Mouse (Mus musculus) urinary bladder, adult 18-20 months (tissue): ENCODE data around the gene Prss40.
A peak's percentile ranks its signal among the peaks of the same experiment; 100 is the strongest.
"Not testable (repeated sequence)": the region's sequence is repeated elsewhere in the genome, so short reads cannot be mapped to it uniquely, and the experiment has no call there.

Source experiments
- DNase-seq, 2 experiments: peaks; one replicate each; pipeline ENCODE4 v3.0.0; 2022; ENCODE audit warnings: low spot score in 2 of 2, mixed read lengths in 2 of 2

The Prss40 gene

DNA sequence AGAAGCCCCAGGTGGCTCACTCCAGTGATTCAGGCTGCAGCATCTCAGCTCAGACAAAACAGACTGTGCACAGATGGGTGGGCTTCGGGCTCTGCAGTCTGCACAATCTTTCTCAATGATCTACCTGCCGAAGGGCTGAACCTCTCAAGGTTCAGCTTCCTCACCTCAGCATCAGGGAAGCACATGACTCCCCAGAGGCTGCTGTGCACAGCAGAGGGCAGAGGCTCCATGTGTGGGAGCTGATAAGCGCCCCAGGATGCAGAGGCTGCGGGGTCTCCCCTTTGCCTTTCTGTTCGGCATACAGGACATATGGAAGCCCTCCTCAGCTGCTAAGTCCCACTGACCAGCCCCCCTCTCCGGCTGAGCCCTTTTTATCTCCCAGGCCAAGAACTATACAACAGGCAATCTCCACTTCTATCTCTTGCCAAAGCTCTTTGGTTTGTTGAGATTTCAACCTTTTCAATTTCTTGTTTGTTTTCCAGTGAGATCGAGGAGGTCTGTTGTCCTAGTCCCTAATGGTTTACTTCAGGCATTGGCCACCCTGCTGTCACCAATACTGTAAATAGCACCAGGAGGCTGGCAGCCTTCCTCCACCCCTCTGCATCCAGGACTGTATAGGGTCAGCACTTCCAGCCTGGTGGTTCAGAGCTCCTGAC is 25.6 kb downstream of the Prss40 start, which contains the start of gene Cfc1:
Gene Cfc1 (plus strand): TSS at position 606 of the 656 bp plus-strand sequence.
- not testable (repeated sequence) for DNase-seq

DNA sequence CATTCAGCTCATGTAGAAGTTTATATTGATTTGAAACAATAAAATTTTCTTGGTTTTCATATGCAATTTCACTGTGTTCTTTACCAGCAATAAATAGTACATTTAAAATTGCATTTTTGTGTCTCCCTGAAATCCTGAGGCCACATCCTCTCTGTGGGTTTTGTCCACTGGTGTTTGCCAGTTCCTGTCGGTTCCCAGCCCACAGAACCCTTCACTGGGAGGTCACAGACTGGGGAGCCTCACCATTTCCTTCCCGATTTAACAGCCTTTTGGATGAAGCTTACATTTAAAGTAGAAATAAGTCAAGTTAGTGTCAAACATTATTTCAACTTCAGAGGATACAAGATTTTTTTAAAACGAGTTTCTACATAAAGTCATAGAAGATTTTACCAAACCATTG is 26.2 kb downstream of the Prss40 start:
- DNase-seq, result not testable (repeated sequence)

DNA sequence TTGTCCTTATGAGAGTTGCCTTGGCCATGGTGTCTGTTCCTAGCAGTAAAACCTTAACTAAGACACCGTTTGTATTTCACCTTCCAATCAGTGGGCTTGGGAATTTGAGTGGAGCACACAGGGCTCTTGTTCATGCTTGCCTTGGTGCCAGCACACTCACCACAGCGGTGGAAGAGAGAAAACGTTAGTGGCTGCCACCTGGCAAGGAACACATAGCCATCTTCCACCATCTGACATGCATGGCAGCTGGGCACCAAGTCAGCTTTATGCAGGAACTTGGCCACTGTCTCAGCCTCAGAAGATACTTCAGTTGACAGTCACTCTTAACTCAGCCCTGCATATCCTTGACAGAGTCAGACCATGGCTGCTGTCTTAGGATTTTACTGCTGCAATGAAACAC is 37.1 kb downstream of the Prss40 start:
- DNase-seq, result no peak

DNA sequence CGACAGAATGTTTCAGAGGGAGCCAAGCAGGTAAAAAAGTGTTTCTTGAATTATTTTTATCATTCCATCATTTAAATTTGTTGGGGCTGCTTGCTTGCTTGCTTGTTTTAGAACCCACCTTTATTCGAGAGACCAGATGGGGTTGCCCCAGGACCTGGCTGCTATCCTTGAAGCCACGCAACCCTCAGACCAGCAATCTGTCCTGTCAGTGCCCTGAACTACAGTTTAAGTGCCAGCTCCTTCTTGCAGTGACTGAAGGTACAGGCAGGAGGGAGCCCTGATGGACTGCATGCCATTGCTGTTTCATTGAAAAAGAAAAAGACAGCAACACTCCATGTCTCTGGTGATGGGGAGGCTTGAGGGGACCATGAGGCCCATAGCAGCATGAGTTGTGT is 37.9 kb downstream of the Prss40 start:
- no peak for DNase-seq

DNA sequence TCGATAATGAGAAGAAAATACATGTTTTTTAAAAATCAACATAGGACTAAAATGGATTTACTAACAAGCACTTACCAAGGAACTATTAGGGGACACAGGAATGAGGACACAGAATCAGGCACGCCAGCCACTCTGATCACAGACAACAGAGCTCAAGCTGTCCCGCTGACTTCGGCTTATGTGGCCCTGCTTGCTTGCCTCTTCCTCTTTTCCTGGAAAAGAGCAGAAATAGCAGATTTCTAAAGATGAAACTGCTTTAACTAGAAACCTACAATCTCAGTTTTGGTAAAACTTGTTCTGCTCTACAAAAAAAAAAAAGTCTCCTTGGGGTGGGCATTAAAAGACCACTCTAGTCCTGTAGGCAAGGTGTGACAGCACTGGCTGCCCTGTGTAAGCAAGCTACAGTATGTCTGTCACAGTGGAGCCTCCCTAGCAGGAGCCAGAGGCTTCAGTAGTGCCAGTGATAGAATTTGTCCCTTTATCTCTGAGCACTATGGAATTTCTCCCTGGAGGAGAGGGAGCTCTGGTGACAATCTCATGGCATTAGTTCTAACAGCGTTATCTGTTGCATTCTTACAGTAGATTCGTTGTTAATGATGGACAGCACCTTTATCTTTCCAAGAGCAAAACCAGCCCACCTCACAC is 38.4 kb downstream of the Prss40 start:
- DNase-seq, result no peak

DNA sequence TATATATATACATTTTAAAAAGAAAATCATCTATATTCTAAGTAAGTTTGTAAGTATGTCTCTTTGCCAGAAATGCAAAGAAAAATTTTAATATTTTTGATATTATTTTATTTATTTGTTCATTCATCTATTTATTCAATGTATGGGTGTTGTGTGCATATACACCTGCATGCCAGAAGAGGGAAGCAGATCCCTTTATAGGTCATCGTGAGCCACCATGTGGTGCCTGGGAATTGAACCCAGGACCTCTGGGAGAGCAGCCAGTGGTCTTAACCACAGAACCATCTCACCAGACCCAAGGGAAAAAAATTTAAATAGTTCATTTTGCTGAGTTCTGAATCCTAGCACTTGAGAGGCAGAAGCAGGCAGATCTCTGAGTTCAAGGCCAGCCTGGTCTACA is 42.5 kb downstream of the Prss40 start:
- DNase-seq, result no peak

DNA sequence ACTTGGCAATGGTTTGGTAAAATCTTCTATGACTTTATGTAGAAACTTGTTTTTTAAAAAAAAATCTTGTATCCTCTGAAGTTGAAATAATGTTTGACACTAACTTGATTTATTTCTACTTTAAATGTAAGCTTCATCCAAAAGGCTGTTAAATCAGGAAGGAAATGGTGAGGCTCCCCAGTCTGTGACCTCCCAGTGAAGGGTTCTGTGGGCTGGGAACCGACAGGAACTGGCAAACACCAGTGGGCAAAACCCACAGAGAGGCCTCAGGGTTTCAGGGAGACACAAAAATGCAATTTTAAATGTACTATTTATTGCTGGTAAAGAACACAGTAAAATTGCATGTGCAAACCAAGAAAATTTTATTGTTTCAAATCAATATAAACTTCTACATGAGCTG is 42.9 kb downstream of the Prss40 start:
- DNase-seq, result not testable (repeated sequence)

DNA sequence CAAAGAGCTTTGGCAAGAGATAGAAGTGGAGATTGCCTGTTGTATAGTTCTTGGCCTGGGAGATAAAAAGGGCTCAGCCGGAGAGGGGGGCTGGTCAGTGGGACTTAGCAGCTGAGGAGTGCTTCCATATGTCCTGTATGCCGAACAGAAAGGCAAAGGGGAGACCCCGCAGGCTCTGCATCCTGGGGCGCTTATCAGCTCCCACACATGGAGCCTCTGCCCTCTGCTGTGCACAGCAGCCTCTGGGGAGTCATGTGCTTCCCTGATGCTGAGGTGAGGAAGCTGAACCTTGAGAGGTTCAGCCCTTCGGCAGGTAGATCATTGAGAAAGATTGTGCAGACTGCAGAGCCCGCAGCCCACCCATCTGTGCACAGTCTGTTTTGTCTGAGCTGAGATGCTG is 43.4 kb downstream of the Prss40 start:
- DNase-seq, result not testable (repeated sequence)

DNA sequence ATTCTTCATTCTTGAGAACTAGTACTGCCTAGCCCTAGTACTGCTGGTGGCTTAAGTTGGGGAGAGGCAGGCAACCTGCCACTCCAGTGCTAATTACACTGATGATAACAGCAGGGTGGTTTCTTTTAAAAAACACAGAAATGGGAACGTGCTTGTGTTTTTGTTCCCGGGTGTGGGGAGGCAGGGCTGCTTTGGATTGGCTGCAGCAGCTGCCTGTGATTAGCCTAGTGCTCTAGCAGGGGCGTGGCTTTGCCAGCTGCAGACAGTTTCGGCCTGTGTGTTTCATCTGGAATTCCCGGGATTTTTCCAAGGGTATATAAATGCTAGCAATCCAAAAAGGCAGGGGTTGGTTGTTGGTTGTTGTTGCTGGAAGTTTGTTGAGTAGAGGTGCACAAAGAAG is 44.1 kb downstream of the Prss40 start:
- DNase-seq, result no peak

DNA sequence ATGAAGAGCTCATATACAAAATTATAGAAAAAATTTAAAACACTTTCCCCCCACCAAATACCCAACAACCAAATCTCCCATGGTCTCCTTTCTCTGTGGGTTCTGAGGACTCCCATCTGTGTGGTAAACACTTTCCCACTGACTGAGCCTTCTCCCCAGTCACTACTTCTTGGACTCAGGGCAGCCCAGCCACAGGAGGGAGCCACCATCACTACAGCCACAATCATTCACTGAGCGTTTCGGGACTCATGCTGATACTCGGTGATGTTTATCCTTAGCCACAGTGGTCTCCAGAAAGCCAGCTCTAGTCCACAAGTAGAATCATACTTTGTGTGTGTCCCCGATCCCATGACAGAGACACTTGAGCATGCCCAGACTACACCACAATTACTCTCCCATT is 47.7 kb downstream of the Prss40 start:
- no peak for DNase-seq

DNA sequence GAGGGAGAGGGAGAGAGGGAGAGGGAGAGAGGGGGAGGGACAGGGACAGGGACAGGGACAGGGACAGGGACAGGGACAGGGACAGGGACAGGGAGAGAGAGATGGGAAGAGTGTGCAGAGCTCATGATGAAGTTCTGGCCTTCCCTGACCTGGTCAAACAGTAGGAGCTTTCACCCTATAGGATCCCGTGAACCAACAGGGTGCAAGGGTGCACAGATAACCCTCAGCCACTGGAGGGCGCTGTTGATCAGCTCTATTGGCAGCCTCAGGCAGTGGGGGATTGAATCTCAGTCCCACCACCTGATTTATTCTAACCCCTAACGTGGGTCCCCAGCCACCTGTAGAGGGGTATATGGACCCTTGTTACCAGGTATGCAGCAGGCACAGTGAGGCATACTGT is 49.7 kb downstream of the Prss40 start:
- peak in 1 of 2 experiments; percentile 7 for DNase-seq

DNA sequence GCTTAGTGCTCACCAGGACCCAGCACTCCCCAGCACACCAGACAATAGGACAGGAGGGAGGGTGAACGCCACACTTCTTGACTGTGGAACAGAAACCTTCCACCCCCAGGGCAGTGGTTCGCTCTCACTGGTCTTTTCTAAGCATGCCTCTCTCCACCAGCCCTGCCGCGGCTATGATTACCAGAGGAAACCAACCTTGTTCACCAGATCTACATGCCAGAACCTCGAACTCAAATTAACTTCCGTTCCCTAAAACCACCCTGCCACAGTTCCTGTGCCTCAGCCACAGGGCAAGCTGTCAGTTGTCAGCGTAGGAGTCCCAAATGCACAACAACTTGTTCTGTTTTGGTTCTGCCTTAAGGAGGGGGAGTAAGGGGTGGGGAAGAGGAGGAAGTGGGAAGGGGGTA is 50.2 kb downstream of the Prss40 start:
- no peak for DNase-seq

DNA sequence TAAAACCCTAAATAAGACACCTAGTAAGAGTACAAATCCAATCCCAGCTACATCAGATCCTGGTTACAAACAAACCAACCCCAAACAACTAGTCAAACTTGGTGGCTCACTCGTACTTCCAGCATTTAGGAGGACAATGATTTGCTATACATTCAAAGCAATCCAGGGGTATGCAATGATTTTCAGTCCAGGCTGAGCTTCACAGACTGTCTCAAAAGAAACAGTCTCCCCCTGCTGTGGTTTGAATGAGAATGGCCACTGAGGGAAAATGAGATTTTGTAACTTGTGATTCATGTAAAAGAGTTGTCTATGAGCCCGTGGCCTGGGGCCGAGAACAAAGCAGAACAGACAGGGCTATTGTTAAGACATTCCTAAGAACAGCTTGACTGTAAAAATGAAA is 52.8 kb downstream of the Prss40 start:
- no peak for DNase-seq

DNA sequence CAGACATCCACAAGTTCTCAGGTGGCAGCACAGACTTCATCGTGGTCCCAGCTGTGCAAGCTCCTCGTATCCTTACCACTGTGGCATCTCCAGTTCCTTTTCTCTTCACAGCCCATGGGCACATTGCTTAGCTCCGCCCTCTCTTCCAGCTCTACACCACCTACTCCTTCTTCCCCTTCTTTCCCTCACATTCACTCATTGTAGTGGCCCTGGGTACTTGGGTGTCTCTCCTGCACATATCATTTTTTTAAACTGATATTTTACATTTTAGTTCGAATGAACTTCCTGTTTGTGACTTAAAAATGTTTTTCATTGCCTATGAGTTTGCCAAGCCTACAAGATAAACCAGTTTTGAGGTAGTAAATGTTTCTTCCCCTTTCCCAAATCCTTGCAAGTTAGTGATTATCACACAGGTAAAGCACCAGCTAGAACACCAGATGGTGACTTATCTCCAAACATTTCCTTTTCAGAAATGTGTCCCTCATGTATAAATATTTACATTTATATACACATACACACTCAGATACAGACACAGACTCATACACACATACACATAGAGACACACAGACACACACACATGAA is 54.7 kb downstream of the Prss40 start:
- no peak for DNase-seq

DNA sequence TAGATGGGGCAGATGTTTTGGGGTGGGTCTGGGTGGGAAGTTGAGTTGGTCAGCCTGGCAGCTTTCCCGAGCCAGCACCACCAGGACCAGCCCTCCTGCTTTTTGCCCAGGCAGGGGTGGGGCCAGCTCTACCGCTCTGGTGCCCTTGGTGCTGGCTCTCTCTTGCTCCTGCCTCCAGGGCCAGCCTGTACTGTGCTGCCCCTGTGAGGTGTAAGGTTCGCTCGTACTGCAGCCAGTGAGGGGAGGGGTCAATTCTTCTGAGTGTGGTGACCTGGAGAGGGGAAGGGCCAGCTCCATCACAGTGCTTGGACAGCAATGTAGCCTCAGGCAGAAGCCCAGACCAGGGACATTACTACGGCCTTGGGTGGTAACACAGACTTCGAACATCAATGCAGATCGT is 55.4 kb downstream of the Prss40 start:
- no peak for DNase-seq

DNA sequence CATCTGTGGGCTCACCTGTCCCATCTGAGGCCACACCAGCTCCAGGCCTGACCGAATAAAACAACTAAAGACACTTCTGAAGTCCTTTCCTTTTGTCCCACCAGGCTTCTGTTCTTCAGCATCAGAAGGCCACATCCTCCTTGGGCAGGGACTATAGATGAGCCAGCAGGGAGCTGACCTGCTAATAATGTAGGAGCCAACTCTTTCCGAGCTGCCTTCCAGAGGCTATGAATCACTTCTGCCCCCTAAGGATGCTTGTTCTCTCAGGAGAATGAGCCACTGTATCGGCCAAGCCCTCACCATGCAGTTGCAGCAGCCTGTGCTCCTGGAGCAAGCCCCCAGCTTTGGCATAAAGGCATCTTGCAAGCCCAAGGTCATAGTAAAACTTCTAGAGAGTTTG is 57.8 kb downstream of the Prss40 start:
- no peak for DNase-seq
